Mouse (Mus musculus) cerebellum, adult 2 months (tissue): ENCODE data around the gene Acox1.

Experiments used
- CTCF ChIP-seq: fragments of 200-500 bp; IDR thresholded peaks from 2 replicates; pipeline ENCODE4 v1.5.1; 2011; ENCODE audit warnings: low read depth, mild to moderate bottlenecking, control low read depth, low read length, moderate library complexity, borderline replicate concordance; ENCODE audit not compliant: insufficient read depth
- POLR2A ChIP-seq: fragments of 200-500 bp; IDR thresholded peaks from 2 replicates; pipeline ENCODE4 v1.6.1; 2011; ENCODE audit warnings: low read length, control low read depth, borderline replicate concordance; ENCODE audit not compliant: insufficient read depth

- TF ChIP-seq POLR2A (no peak), CTCF (no peak)
Measured at GRCm38 (mm10) chr11:116222740-116223059, 23.9 kb upstream of the Acox1 start.
